In genomic region chr11:26785164-26785563, GRCm38 (mm10) we compare ENCODE assay signal across 9 mouse cellular contexts.
DNase-seq lines count a peak whose midpoint lies in the region; ATAC-seq and TF ChIP-seq lines count a peak whose summit lies in the region.
"Had no signal": no experiment of that assay in that cellular context is flagged by ENCODE, and none has a peak within 500 bp of the region (broad histone marks: within the 10 kb centered on the region; RNA-seq: fewer than 3 reads in every experiment).

No protein-coding gene starts in this region.

- no peak for ATAC-seq in kidney, embryonic 15.5 days (replicated peaks; ENCODE audit: low FRiP score)
- ATAC-seq in intestine, postnatal 0 days: no peak

- H3K4me2 ChIP-seq in kidney, embryonic 15.5 days: no peak overlapping the region
- no peak overlapping the region for H3K4me2 ChIP-seq in intestine, postnatal 0 days (replicated peaks; ENCODE audit: low read depth)

- no peak overlapping the region for H3K27ac ChIP-seq in kidney, adult 2 months (ENCODE audit: insufficient read depth, low read depth, low read length)
- no peak overlapping the region for H3K27ac ChIP-seq in kidney, embryonic 15.5 days
- no peak overlapping the region for H3K27ac ChIP-seq in intestine, postnatal 0 days (ENCODE audit: low read depth, low read length)

- H3K36me3 ChIP-seq in kidney, adult 2 months (ENCODE audit: control insufficient read depth, insufficient read depth, low read length): no peaks in the 10 kb centered on the region
- no peaks in the 10 kb centered on the region for H3K36me3 ChIP-seq in kidney, embryonic 15.5 days
- no peaks in the 10 kb centered on the region for H3K36me3 ChIP-seq in intestine, postnatal 0 days (ENCODE audit: control insufficient read depth, insufficient read depth)

- no peaks in the 10 kb centered on the region for H3K9me3 ChIP-seq in kidney, embryonic 15.5 days (replicated peaks)
- no peaks in the 10 kb centered on the region for H3K9me3 ChIP-seq in intestine, postnatal 0 days (ENCODE audit: control insufficient read depth)

- no peak overlapping the region for H3K9ac ChIP-seq in kidney, embryonic 15.5 days
- H3K9ac ChIP-seq in intestine, postnatal 0 days (ENCODE audit: low read depth, low read length): no peak overlapping the region

- no peaks in the 10 kb centered on the region for H3K27me3 ChIP-seq in kidney, adult 2 months (replicated peaks; ENCODE audit: control insufficient read depth, insufficient read depth, low read length)
- no peaks in the 10 kb centered on the region for H3K27me3 ChIP-seq in kidney, embryonic 15.5 days
- H3K27me3 ChIP-seq in intestine, postnatal 0 days (replicated peaks; ENCODE audit: control insufficient read depth, insufficient read depth, low read length): no peaks in the 10 kb centered on the region

- TF ChIP-seq POLR2A in kidney, adult 2 months (IDR thresholded peaks at IDR 0.05; ENCODE audit: low read depth, low read length): no peak

- WGBS in kidney, adult 2 months: 14% methylated on average over 1 of the region's 1 CpGs
- WGBS in kidney, embryonic 15.5 days: 24% methylated on average over 1 of the region's 1 CpGs
- WGBS in intestine, postnatal 0 days: 13% methylated on average over 1 of the region's 1 CpGs

- H3K4me3 ChIP-seq in kidney, adult 2 months (ENCODE audit: insufficient read depth, low read depth, low read length): no peak overlapping the region
- no peak overlapping the region for H3K4me3 ChIP-seq in kidney, embryonic 15.5 days (replicated peaks)
- H3K4me3 ChIP-seq in intestine, postnatal 0 days (ENCODE audit: low read depth, low read length): no peak overlapping the region

- DNase-seq in kidney, adult 2 months: peak; percentile 5
- peak; percentile 2 to 3 for DNase-seq in B cell, adult 2 months
- peak; percentile 16 for DNase-seq in R1 (ENCODE audit: low read depth, low spot score)
- no peak for DNase-seq in yolk sac, embryonic 10.5 days (ENCODE audit: low spot score)
- DNase-seq in heart, adult 9 months (ENCODE audit: low spot score in 2 of 2): no peak
- no peak for DNase-seq in urinary bladder, postnatal 4 days (ENCODE audit: low spot score in 2 of 2)
- DNase-seq: kidney, adult 11 months had no signal

- no peaks in the 10 kb centered on the region for H3K4me1 ChIP-seq in kidney, adult 2 months (ENCODE audit: control insufficient read depth, insufficient read depth, low read length)
- no peaks in the 10 kb centered on the region for H3K4me1 ChIP-seq in kidney, embryonic 15.5 days
- no peaks in the 10 kb centered on the region for H3K4me1 ChIP-seq in intestine, postnatal 0 days (replicated peaks; ENCODE audit: control insufficient read depth, insufficient read depth, low read length)

- TF ChIP-seq CTCF in kidney, adult 2 months (conservative IDR thresholded peaks at IDR 0.05; ENCODE audit: insufficient read depth, insufficient read length, low read depth, low read length): no peak
- peak; percentile 71 for TF ChIP-seq CTCF in intestine, postnatal 0 days (IDR thresholded peaks at IDR 0.05; ENCODE audit: low read depth)

Comparison
In these comparisons a context has a peak if more than half of its experiments do, and no peak if none do; other contexts are left out.
1. DNase-seq: peak in kidney, adult 2 months (single experiment), B cell, adult 2 months (2 of 2) and R1 (single experiment); none in yolk sac, embryonic 10.5 days (single experiment), heart, adult 9 months (0 of 2) and urinary bladder, postnatal 4 days (0 of 2).